In genomic region chr6:39782618-39783017, GRCm38 (mm10) we compare ENCODE assay signal across 8 mouse cellular contexts. TPM values are rescaled to one million over a fixed set of nuclear protein-coding genes. Genes with fewer than 3 reads are reported as not detected.
DNase-seq lines count a peak whose midpoint lies in the region; ATAC-seq and TF ChIP-seq lines count a peak whose summit lies in the region.

No protein-coding gene starts in this region.

- TF ChIP-seq POLR2A in brain, embryonic 14.5 days (IDR thresholded peaks at IDR 0.05; ENCODE audit: borderline replicate concordance, extremely low read depth, insufficient read depth, insufficient read length, poor library complexity, severe bottlenecking): no peak

- no peaks in the 10 kb centered on the region for H3K36me3 ChIP-seq in forebrain, embryonic 14.5 days (ENCODE audit: control insufficient read depth, insufficient read depth, low read length)
- H3K36me3 ChIP-seq in forebrain, embryonic 10.5 days (replicated peaks): no peaks in the 10 kb centered on the region
- H3K36me3 ChIP-seq in midbrain, postnatal 0 days (ENCODE audit: insufficient read depth, low read length): no peaks in the 10 kb centered on the region
- H3K36me3 ChIP-seq in midbrain, embryonic 15.5 days (replicated peaks): no peaks in the 10 kb centered on the region
- no peaks in the 10 kb centered on the region for H3K36me3 ChIP-seq in stomach, postnatal 0 days (ENCODE audit: control insufficient read depth, insufficient read depth, low read length)

- ATAC-seq in forebrain, embryonic 14.5 days: 0 out of 2 replicates have a peak, but pooled peaks have one; percentile 15
- no peak for ATAC-seq in midbrain, postnatal 0 days (ENCODE audit: low FRiP score)
- ATAC-seq in midbrain, embryonic 15.5 days (replicated peaks): no peak
- peak; percentile 60 for ATAC-seq in inflammation-experienced regulatory T-cells, adult 6 months
- peak; percentile 20; the same call in 1 of the 2 replicates for ATAC-seq in stomach, postnatal 0 days (ENCODE audit: low FRiP score, low TSS enrichment)

- H3K4me2 ChIP-seq in forebrain, embryonic 14.5 days (ENCODE audit: low read length): no peak overlapping the region
- H3K4me2 ChIP-seq in midbrain, postnatal 0 days (ENCODE audit: low read depth, low read length, poor library complexity, severe bottlenecking): no peak overlapping the region
- H3K4me2 ChIP-seq in midbrain, embryonic 15.5 days: no peak overlapping the region
- H3K4me2 ChIP-seq in stomach, postnatal 0 days (replicated peaks; ENCODE audit: low read depth): no peak overlapping the region

- 0 out of 2 replicates have a peak, but pooled peaks cover 3% of the 10 kb centered on the region for H3K4me1 ChIP-seq in forebrain, embryonic 14.5 days (ENCODE audit: control insufficient read depth, insufficient read depth, low read length)
- peaks cover 23% of the 10 kb centered on the region for H3K4me1 ChIP-seq in forebrain, embryonic 10.5 days
- H3K4me1 ChIP-seq in midbrain, postnatal 0 days (ENCODE audit: insufficient read depth, low read length): no peaks in the 10 kb centered on the region
- peaks cover 12% of the 10 kb centered on the region for H3K4me1 ChIP-seq in midbrain, embryonic 15.5 days
- H3K4me1 ChIP-seq in stomach, postnatal 0 days (replicated peaks; ENCODE audit: control insufficient read depth, insufficient read depth): no peaks in the 10 kb centered on the region

- TF ChIP-seq EP300 in stomach, postnatal 0 days (optimal IDR thresholded peaks at IDR 0.05): no peak

- H3K4me3 ChIP-seq in forebrain, embryonic 14.5 days (ENCODE audit: low read depth, low read length): no peak overlapping the region
- H3K4me3 ChIP-seq in forebrain, embryonic 10.5 days: no peak overlapping the region
- no peak overlapping the region for H3K4me3 ChIP-seq in midbrain, postnatal 0 days (ENCODE audit: low read depth, low read length)
- H3K4me3 ChIP-seq in midbrain, embryonic 15.5 days: no peak overlapping the region
- H3K4me3 ChIP-seq in stomach, postnatal 0 days (ENCODE audit: low read depth, low read length): no peak overlapping the region

- H3K9ac ChIP-seq in forebrain, embryonic 14.5 days (ENCODE audit: low read length): no peak overlapping the region
- no peak overlapping the region for H3K9ac ChIP-seq in midbrain, postnatal 0 days (replicated peaks; ENCODE audit: low read length, poor library complexity, severe bottlenecking)
- H3K9ac ChIP-seq in midbrain, embryonic 15.5 days: no peak overlapping the region
- no peak overlapping the region for H3K9ac ChIP-seq in stomach, postnatal 0 days (ENCODE audit: low read length)

- 29% methylated on average over 3 of the region's 3 CpGs for WGBS in forebrain, embryonic 14.5 days
- 29% methylated on average over 3 of the region's 3 CpGs for WGBS in forebrain, embryonic 10.5 days
- WGBS in midbrain, postnatal 0 days: 29% methylated on average over 3 of the region's 3 CpGs
- WGBS in midbrain, embryonic 15.5 days: 29% methylated on average over 3 of the region's 3 CpGs
- WGBS in stomach, postnatal 0 days: 34% methylated on average over 3 of the region's 3 CpGs

- H3K27ac ChIP-seq in forebrain, embryonic 14.5 days (ENCODE audit: low read depth, low read length): no peak overlapping the region
- H3K27ac ChIP-seq in forebrain, embryonic 10.5 days: no peak overlapping the region
- no peak overlapping the region for H3K27ac ChIP-seq in midbrain, postnatal 0 days (ENCODE audit: low read depth, low read length)
- H3K27ac ChIP-seq in midbrain, embryonic 15.5 days: no peak overlapping the region
- no peak overlapping the region for H3K27ac ChIP-seq in stomach, postnatal 0 days (replicated peaks)

- H3K27me3 ChIP-seq in forebrain, embryonic 14.5 days (replicated peaks; ENCODE audit: control insufficient read depth, insufficient read depth, low read length): no peaks in the 10 kb centered on the region
- H3K27me3 ChIP-seq in forebrain, embryonic 10.5 days (ENCODE audit: poor library complexity, severe bottlenecking): no peaks in the 10 kb centered on the region
- no peaks in the 10 kb centered on the region for H3K27me3 ChIP-seq in midbrain, postnatal 0 days (ENCODE audit: insufficient read depth, low read length)
- H3K27me3 ChIP-seq in midbrain, embryonic 15.5 days (replicated peaks): no peaks in the 10 kb centered on the region
- no peaks in the 10 kb centered on the region for H3K27me3 ChIP-seq in stomach, postnatal 0 days (ENCODE audit: control insufficient read depth, insufficient read depth, low read length)

- H3K9me3 ChIP-seq in forebrain, embryonic 14.5 days (replicated peaks; ENCODE audit: control insufficient read depth, low read length): no peaks in the 10 kb centered on the region
- H3K9me3 ChIP-seq in forebrain, embryonic 10.5 days: no peaks in the 10 kb centered on the region
- no peaks in the 10 kb centered on the region for H3K9me3 ChIP-seq in midbrain, postnatal 0 days (ENCODE audit: low read length)
- no peaks in the 10 kb centered on the region for H3K9me3 ChIP-seq in midbrain, embryonic 15.5 days
- no peaks in the 10 kb centered on the region for H3K9me3 ChIP-seq in stomach, postnatal 0 days (ENCODE audit: control insufficient read depth, low read length)

- peak; percentile 54 for DNase-seq in forebrain, embryonic 14.5 days (ENCODE audit: low spot score)
- no peak for DNase-seq in forebrain, embryonic 10.5 days (ENCODE audit: extremely low spot score, low spot score)
- DNase-seq in midbrain, postnatal 0 days (ENCODE audit: low spot score): no peak
- peak; percentile 31 for DNase-seq in brain, embryonic 14.5 days (ENCODE audit: low read depth)
- no peak for DNase-seq in stomach, postnatal 0 days (ENCODE audit: low spot score)
- no peak for DNase-seq in layer of hippocampus, adult 11-12 months (ENCODE audit: low spot score)

- peak; percentile 54 for TF ChIP-seq CTCF in midbrain, postnatal 0 days (IDR thresholded peaks at IDR 0.05)
- peak; percentile 10; the same call in 1 of the 2 replicates for TF ChIP-seq CTCF in brain, embryonic 14.5 days (IDR thresholded peaks at IDR 0.05; ENCODE audit: borderline replicate concordance, extremely low read depth, insufficient read depth, insufficient read length)
- TF ChIP-seq CTCF in stomach, postnatal 0 days (IDR thresholded peaks at IDR 0.05; ENCODE audit: low read depth): peak; percentile 73

RNA-seq across cellular contexts. Expression of gene Mrps33, which starts 28.2 kb away (rescaled TPM):
- polyA plus RNA-seq in forebrain, embryonic 14.5 days (2014; fragmentation: Nextera tagmentation; extraction: Ambion mirVana): 245 and 262 TPM in 2 replicates
- polyA plus RNA-seq in forebrain, embryonic 10.5 days (2016; fragmentation: Nextera tagmentation; extraction: Ambion mirVana): 186 and 196 TPM in 2 replicates
- 34.3 and 41.7 TPM in 2 replicates for total RNA-seq in midbrain, postnatal 0 days (2014; rRNA removed)
- 167 and 171 TPM in 2 replicates for polyA plus RNA-seq in midbrain, postnatal 0 days (2015; fragmentation: Nextera tagmentation; extraction: Ambion mirVana)
- polyA plus RNA-seq in midbrain, embryonic 15.5 days (2015; fragmentation: Nextera tagmentation; extraction: Ambion mirVana): 155 and 156 TPM in 2 replicates
- 249 and 331 TPM in 2 replicates for polyA plus RNA-seq in brain, embryonic 14.5 days (2012; rRNA removed)
- 100 to 1,000 TPM; 158 to 249 (median 247) TPM for polyA plus RNA-seq in inflammation-experienced regulatory T-cells, adult 6 months (2017; shearing (Covaris generic))
- 139 and 151 TPM in 2 replicates for polyA plus RNA-seq in stomach, postnatal 0 days (2015; fragmentation: Nextera tagmentation; extraction: Ambion mirVana)

RNA-seq across cellular contexts. Expression of gene Braf, which starts 57.4 kb away (rescaled TPM):
- 13.4 and 16.9 TPM in 2 replicates for polyA plus RNA-seq in forebrain, embryonic 14.5 days (2014; fragmentation: Nextera tagmentation; extraction: Ambion mirVana)
- polyA plus RNA-seq in forebrain, embryonic 10.5 days (2016; fragmentation: Nextera tagmentation; extraction: Ambion mirVana): 18.6 and 18.8 TPM in 2 replicates
- 46.0 and 48.0 TPM in 2 replicates for total RNA-seq in midbrain, postnatal 0 days (2014; rRNA removed)
- 14.4 and 17.1 TPM in 2 replicates for polyA plus RNA-seq in midbrain, postnatal 0 days (2015; fragmentation: Nextera tagmentation; extraction: Ambion mirVana)
- 23.7 and 26.3 TPM in 2 replicates for polyA plus RNA-seq in midbrain, embryonic 15.5 days (2015; fragmentation: Nextera tagmentation; extraction: Ambion mirVana)
- 24.0 and 26.9 TPM in 2 replicates for polyA plus RNA-seq in brain, embryonic 14.5 days (2012; rRNA removed)
- polyA plus RNA-seq in inflammation-experienced regulatory T-cells, adult 6 months (2017; shearing (Covaris generic)): 10 to 100 TPM; 11.2 to 18.8 (median 18.2) TPM
- polyA plus RNA-seq in stomach, postnatal 0 days (2015; fragmentation: Nextera tagmentation; extraction: Ambion mirVana): 4.8 and 5.3 TPM in 2 replicates

Comparison
In these comparisons a context has a peak if more than half of its experiments do, and no peak if none do; other contexts are left out.
1. DNase-seq: peak in forebrain, embryonic 14.5 days (single experiment) and brain, embryonic 14.5 days (single experiment); none in forebrain, embryonic 10.5 days (single experiment), midbrain, postnatal 0 days (single experiment), stomach, postnatal 0 days (single experiment) and layer of hippocampus, adult 11-12 months (single experiment).
2. ATAC-seq: peak in forebrain, embryonic 14.5 days (single experiment), inflammation-experienced regulatory T-cells, adult 6 months (single experiment) and stomach, postnatal 0 days (single experiment); none in midbrain, postnatal 0 days (single experiment) and midbrain, embryonic 15.5 days (single experiment).
3. CTCF ChIP-seq: peak in every context shown above with its lines; median percentile 73 in stomach, postnatal 0 days; 54 in midbrain, postnatal 0 days; 10 in brain, embryonic 14.5 days.